Mouse (Mus musculus): ENCODE results near the gene Ppil4. TPM values are rescaled to one million over a fixed set of nuclear protein-coding genes. Genes with fewer than 3 reads are reported as not detected.
A peak's percentile ranks its signal among the peaks of the same experiment; 100 is the strongest.
"Not testable (repeated sequence)": the region's sequence is repeated elsewhere in the genome, so short reads cannot be mapped to it uniquely, and the experiment has no call there.

The Ppil4 gene
- total and polyA plus RNA-seq, 3 experiments: 30.5 to 86.3 (median 34.7) TPM

- H3K36me3 ChIP-seq (ENCODE audit: control insufficient read depth in 1 of 2, insufficient read depth in 2 of 2, low read length in 2 of 2); H3K4me1 ChIP-seq (ENCODE audit: control insufficient read depth in 1 of 2, insufficient read depth in 2 of 2, low read length in 2 of 2); H3K4me3 ChIP-seq (ENCODE audit: control insufficient read depth in 1 of 2, insufficient read depth in 1 of 2, low read depth in 2 of 2, low read length in 2 of 2): not testable (repeated sequence)
These were observed 47.2 kb upstream of the Ppil4 start for GRCm38 (mm10) chr10:7745528-7745927.

GRCm38 (mm10) chr10:7748752-7749151 is 43.9 kb upstream of the Ppil4 start:
- Histone ChIP-seq H3K9me3 (replicated peaks; ENCODE audit: insufficient read depth, low read length) (no peaks in the 10 kb centered on the region), H3K79me2 (ENCODE audit: control insufficient read depth, insufficient read depth, low read length, poor library complexity) (no peaks in the 10 kb centered on the region), H3K4me3 (ENCODE audit: control insufficient read depth in 1 of 2, insufficient read depth in 1 of 2, low read depth in 2 of 2, low read length in 2 of 2) (no peak overlapping the region), H3K27me3 (ENCODE audit: control insufficient read depth in 1 of 2, insufficient read depth in 2 of 2, low read length in 2 of 2) (no peaks in the 10 kb centered on the region), H3K36me3 (ENCODE audit: control insufficient read depth in 1 of 2, insufficient read depth in 2 of 2, low read length in 2 of 2) (peaks cover 3 to 18% of the 10 kb centered on the region in 2 experiments; a peak in 3 of 4 replicates), H3K27ac (ENCODE audit: control insufficient read depth, low read depth, low read length) (no peak overlapping the region), H3K9ac (ENCODE audit: control insufficient read depth, low read depth, low read length, poor library complexity, severe bottlenecking) (no peak overlapping the region), H3K4me1 (ENCODE audit: control insufficient read depth in 1 of 2, insufficient read depth in 2 of 2, low read length in 2 of 2) (no peaks in the 10 kb centered on the region)
- DNase-seq (ENCODE audit: low read depth, low spot score): no peak
- no peak for TF ChIP-seq USF1 (IDR thresholded peaks at IDR 0.05; ENCODE audit: low read depth, low read length)
- no peak for TF ChIP-seq MAX (IDR thresholded peaks at IDR 0.05; ENCODE audit: low read length)
- TF ChIP-seq MYB (IDR thresholded peaks at IDR 0.05; ENCODE audit: low read depth, low read length): no peak
- no peak for TF ChIP-seq USF2 (IDR thresholded peaks at IDR 0.05; ENCODE audit: borderline replicate concordance in 1 of 2, insufficient read depth in 1 of 2, low read depth in 1 of 2, low read length in 2 of 2)
- TF ChIP-seq GATA1 (IDR thresholded peaks at IDR 0.05; ENCODE audit: low read depth, low read length): no peak
- TF ChIP-seq HCFC1 (IDR thresholded peaks at IDR 0.05; ENCODE audit: low read depth, low read length): no peak
- TF ChIP-seq ZNF384 (IDR thresholded peaks at IDR 0.05; ENCODE audit: low read depth, low read length): no peak
- no peak for TF ChIP-seq UBTF (IDR thresholded peaks at IDR 0.05; ENCODE audit: borderline replicate concordance, insufficient read depth, low read depth, low read length)
- TF ChIP-seq TAL1 (IDR thresholded peaks at IDR 0.05; ENCODE audit: low read length): no peak
- TF ChIP-seq POLR2AphosphoS2 (IDR thresholded peaks at IDR 0.05; ENCODE audit: low read length): no peak
- TF ChIP-seq ZKSCAN1 (IDR thresholded peaks at IDR 0.05; ENCODE audit: low read depth, low read length): no peak

More at GRCm38 (mm10) chr10:7745528-7745927, 47.2 kb upstream of the Ppil4 start:
- not testable (repeated sequence) for H3K79me2 ChIP-seq (ENCODE audit: control insufficient read depth, insufficient read depth, low read length, poor library complexity); H3K27ac ChIP-seq (ENCODE audit: control insufficient read depth, low read depth, low read length); DNase-seq (ENCODE audit: low read depth, low spot score); H3K9me3 ChIP-seq (replicated peaks; ENCODE audit: insufficient read depth, low read length); H3K9ac ChIP-seq (ENCODE audit: control insufficient read depth, low read depth, low read length, poor library complexity, severe bottlenecking); H3K27me3 ChIP-seq (ENCODE audit: control insufficient read depth in 1 of 2, insufficient read depth in 2 of 2, low read length in 2 of 2)

- H3K4me3 ChIP-seq (ENCODE audit: control insufficient read depth in 1 of 2, insufficient read depth in 1 of 2, low read depth in 2 of 2, low read length in 2 of 2): no peak overlapping the region
- peaks cover 12 to 18% of the 10 kb centered on the region in 2 experiments for H3K36me3 ChIP-seq (ENCODE audit: control insufficient read depth in 1 of 2, insufficient read depth in 2 of 2, low read length in 2 of 2)
- H3K27ac ChIP-seq (ENCODE audit: control insufficient read depth, low read depth, low read length): peak overlapping the region; percentile 13; the same call in 1 of the 2 replicates
- peak; percentile 70 for DNase-seq (ENCODE audit: low read depth, low spot score)
- no peak overlapping the region for H3K9ac ChIP-seq (ENCODE audit: control insufficient read depth, low read depth, low read length, poor library complexity, severe bottlenecking)
- H3K4me1 ChIP-seq (ENCODE audit: control insufficient read depth in 1 of 2, insufficient read depth in 2 of 2, low read length in 2 of 2): peaks cover 8 to 15% of the 10 kb centered on the region in 2 experiments
- no peaks in the 10 kb centered on the region for H3K9me3 ChIP-seq (replicated peaks; ENCODE audit: insufficient read depth, low read length)
- no peaks in the 10 kb centered on the region for H3K27me3 ChIP-seq (ENCODE audit: control insufficient read depth in 1 of 2, insufficient read depth in 2 of 2, low read length in 2 of 2)
- peak; percentile 56; the same call in 1 of the 2 replicates for TF ChIP-seq ELF1 (IDR thresholded peaks at IDR 0.05; ENCODE audit: low read depth, low read length)
- no peak for TF ChIP-seq E2F4 (IDR thresholded peaks at IDR 0.05; ENCODE audit: borderline replicate concordance, low read depth, low read length)
- peak; percentile 87 for TF ChIP-seq TAL1 (IDR thresholded peaks at IDR 0.05; ENCODE audit: low read length)
- no peak for TF ChIP-seq CHD2 (IDR thresholded peaks at IDR 0.05; ENCODE audit: low read length)
- TF ChIP-seq EP300 (IDR thresholded peaks at IDR 0.05; ENCODE audit: low read depth in 1 of 2, low read length in 2 of 2): peak; percentile 76 to 85
- peak; percentile 80 for TF ChIP-seq TCF12 (IDR thresholded peaks at IDR 0.05; ENCODE audit: low read depth, low read length)
- no peak for TF ChIP-seq GABPA (IDR thresholded peaks at IDR 0.05; ENCODE audit: low read depth, low read length)
- TF ChIP-seq MYC (IDR thresholded peaks at IDR 0.05; ENCODE audit: low read depth, low read length): 0 out of 2 replicates have a peak, but pooled peaks have one; percentile 13
- peak; percentile 70; the same call in 1 of the 2 replicates for TF ChIP-seq RCOR1 (IDR thresholded peaks at IDR 0.05; ENCODE audit: low read depth, low read length)
- peak; percentile 88 for TF ChIP-seq GATA1 (IDR thresholded peaks at IDR 0.05; ENCODE audit: low read depth, low read length)
- peak; percentile 39; the same call in 1 of the 2 replicates for TF ChIP-seq ETS1 (IDR thresholded peaks at IDR 0.05; ENCODE audit: low read depth, low read length)
- H3K79me2 ChIP-seq (ENCODE audit: control insufficient read depth, insufficient read depth, low read length, poor library complexity): no peaks in the 10 kb centered on the region
These were observed 35.1 kb upstream of the Ppil4 start for GRCm38 (mm10) chr10:7757544-7757943.
